Comparison of ENCODE assay signal across 16 mouse cellular contexts in genomic region chr17:84611500-84611899, GRCm38 (mm10). TPM values are rescaled to one million over a fixed set of nuclear protein-coding genes. Genes with fewer than 3 reads are reported as not detected.
DNase-seq lines count a peak whose midpoint lies in the region; ATAC-seq and TF ChIP-seq lines count a peak whose summit lies in the region.
"Had no signal": no experiment of that assay in that cellular context is flagged by ENCODE, and none has a peak within 500 bp of the region (broad histone marks: within the 10 kb centered on the region; RNA-seq: fewer than 3 reads in every experiment).

No protein-coding gene starts in this region.

- no peak overlapping the region for H3K9ac ChIP-seq in kidney, embryonic 14.5 days (ENCODE audit: low read depth, low read length)
- H3K9ac ChIP-seq in liver, postnatal 0 days (replicated peaks), result no peak overlapping the region
- H3K9ac ChIP-seq: forebrain, embryonic 13.5 days; limb, embryonic 15.5 days; lung, embryonic 15.5 days; neural tube, embryonic 13.5 days had no signal

- no peaks in the 10 kb centered on the region for H3K27me3 ChIP-seq in kidney, embryonic 14.5 days (ENCODE audit: control insufficient read depth, insufficient read depth, low read length)
- H3K27me3 ChIP-seq in liver, postnatal 0 days (ENCODE audit: insufficient read depth, low read length), result no peaks in the 10 kb centered on the region
- H3K27me3 ChIP-seq: forebrain, embryonic 13.5 days; limb, embryonic 15.5 days; lung, embryonic 15.5 days; neural tube, embryonic 13.5 days had no signal

- H3K36me3 ChIP-seq in kidney, embryonic 14.5 days (ENCODE audit: control insufficient read depth, insufficient read depth, low read length), result peaks cover 32% of the 10 kb centered on the region
- H3K36me3 ChIP-seq in liver, postnatal 0 days (replicated peaks; ENCODE audit: insufficient read depth, low read length), result no peaks in the 10 kb centered on the region
- H3K36me3 ChIP-seq: neural tube, embryonic 13.5 days had no signal

- H3K4me3 ChIP-seq in kidney, embryonic 14.5 days (ENCODE audit: low read length), result no peak overlapping the region
- no peak overlapping the region for H3K4me3 ChIP-seq in liver, postnatal 0 days (ENCODE audit: low read depth, low read length)
- H3K4me3 ChIP-seq: forebrain, embryonic 13.5 days; limb, embryonic 15.5 days; lung, embryonic 15.5 days; megakaryocyte, embryonic 14.5 days; neural tube, embryonic 13.5 days had no signal

- DNase-seq in adrenal gland, postnatal 10 days, result peak; percentile 53
- DNase-seq in adrenal gland, adult 2 months, result no peak
- peak; percentile 26 for DNase-seq in kidney, adult 9 months
- DNase-seq in gastrocnemius, postnatal 10 days, result peak; percentile 42
- DNase-seq in kidney, postnatal 4 days, result peak; percentile 66 to 71
- DNase-seq in liver, postnatal 0 days, result no peak
- DNase-seq: adrenal gland, adult 8-10 months; cerebellum, postnatal 10 days; spleen, adult 18-20 months had no signal

- no peak overlapping the region for H3K27ac ChIP-seq in kidney, embryonic 14.5 days (ENCODE audit: low read depth, low read length)
- H3K27ac ChIP-seq in liver, postnatal 0 days (ENCODE audit: low read depth), result no peak overlapping the region
- H3K27ac ChIP-seq: forebrain, embryonic 13.5 days; limb, embryonic 15.5 days; lung, embryonic 15.5 days; neural tube, embryonic 13.5 days had no signal

- H3K9me3 ChIP-seq in kidney, embryonic 14.5 days (ENCODE audit: control insufficient read depth, low read length), result no peaks in the 10 kb centered on the region
- no peaks in the 10 kb centered on the region for H3K9me3 ChIP-seq in liver, postnatal 0 days (ENCODE audit: low read length)
- H3K9me3 ChIP-seq: limb, embryonic 15.5 days; lung, embryonic 15.5 days; neural tube, embryonic 13.5 days had no signal

- H3K4me1 ChIP-seq in kidney, embryonic 14.5 days (ENCODE audit: control insufficient read depth, insufficient read depth, low read length), result no peaks in the 10 kb centered on the region
- peaks cover 6% of the 10 kb centered on the region; the same call in 1 of the 2 replicates for H3K4me1 ChIP-seq in liver, postnatal 0 days (ENCODE audit: insufficient read depth)
- H3K4me1 ChIP-seq: forebrain, embryonic 13.5 days; limb, embryonic 15.5 days; lung, embryonic 15.5 days had no signal

- TF ChIP-seq EP300 in liver, postnatal 0 days (IDR thresholded peaks at IDR 0.05; ENCODE audit: low read depth), result no peak

- 45% methylated on average over 9 of the region's 9 CpGs for WGBS in kidney, embryonic 14.5 days
- WGBS in liver, postnatal 0 days (ENCODE audit: insufficient replicate concordance), result 80% methylated on average over 9 of the region's 9 CpGs

- no peak overlapping the region for H3K4me2 ChIP-seq in kidney, embryonic 14.5 days (replicated peaks; ENCODE audit: low read depth, low read length)
- no peak overlapping the region for H3K4me2 ChIP-seq in liver, postnatal 0 days (ENCODE audit: low read depth, low read length)
- H3K4me2 ChIP-seq: forebrain, embryonic 13.5 days; limb, embryonic 15.5 days; lung, embryonic 15.5 days; neural tube, embryonic 13.5 days had no signal

- no peak for TF ChIP-seq CTCF in liver, postnatal 0 days (IDR thresholded peaks at IDR 0.05; ENCODE audit: low read depth)

- no peak for ATAC-seq in kidney, embryonic 14.5 days (ENCODE audit: low FRiP score, low TSS enrichment)
- no peak for ATAC-seq in liver, postnatal 0 days
- ATAC-seq in granulocyte monocyte progenitor cell, adult 5-6 weeks (replicated peaks; ENCODE audit: poor library complexity, severe bottlenecking), result no peak
- ATAC-seq: forebrain, embryonic 13.5 days had no signal

RNA-seq across cellular contexts. Expression of gene Dync2li1, which starts 14.8 kb away (rescaled TPM):
- total RNA-seq in adrenal gland, postnatal 10 days (2021), result 10 to 100 TPM; 14.6 to 17.9 TPM
- 10 to 100 TPM; 19.1 to 40.9 TPM for total RNA-seq in adrenal gland, adult 2 months (2021)
- 0.52 and 0.88 TPM in 2 replicates for polyA plus RNA-seq in adrenal gland, adult 2 months (2012; rRNA removed)
- 48.7 and 57.3 TPM in 2 replicates for polyA plus RNA-seq in kidney, embryonic 14.5 days (2014; fragmentation: Nextera tagmentation; extraction: Ambion mirVana)
- 1 to 10 TPM; 3.2 to 3.3 TPM for total RNA-seq in gastrocnemius, postnatal 10 days (2021)
- polyA plus RNA-seq in liver, postnatal 0 days (2015; fragmentation: Nextera tagmentation; extraction: Ambion mirVana), result 2.4 and 3.4 TPM in 2 replicates
- total RNA-seq in granulocyte monocyte progenitor cell, adult 5-6 weeks (2014; fragmentation: Nextera tagmentation), result 4.8 and 6.4 TPM in 2 replicates
- 2.3 and 4.2 TPM in 2 replicates for total RNA-seq in granulocyte monocyte progenitor cell, adult 5-6 weeks (2017)

Comparison
In these comparisons a context has a peak if more than half of its experiments do, and no peak if none do; other contexts are left out.
1. DNase-seq: peak in adrenal gland, postnatal 10 days (single experiment), kidney, adult 9 months (single experiment), gastrocnemius, postnatal 10 days (single experiment) and kidney, postnatal 4 days (2 of 2); none in adrenal gland, adult 2 months (single experiment) and liver, postnatal 0 days (single experiment).